Mouse (Mus musculus) neutrophil, adult 65 days (primary cell): ENCODE results near the gene Phc3. TPM values are rescaled to one million over a fixed set of nuclear protein-coding genes. Genes with fewer than 3 reads are reported as not detected.

Source experiments
- total RNA-seq: library from RNA; stranded (reverse); gene quantifications from 2 replicates; pipeline ENCODE4 v1.2.4, GENCODE M21; 2023

Gene Phc3
- total RNA-seq, result 29.3 and 35.3 TPM in 2 replicates

GRCm38 (mm10) chr3:30969104-30969581, at the start of gene Phc3:
Gene Phc3 (minus strand): TSS chr3:30969415.

GRCm38 (mm10) chr3:30995283-30995898, 26.2 kb upstream of the Phc3 start, which contains the start of gene Prkci:
Gene Prkci (plus strand): TSS chr3:30995747.

GRCm38 (mm10) chr3:30855604-30856458, 113.4 kb downstream of the Phc3 start, which contains the start of gene Gpr160:
Gene Gpr160 (plus strand): TSS chr3:30855950.

Other genes starting within 250 kb of the Phc3 start
- gene Samd7, start 223.1 kb downstream of the Phc3 start, total RNA-seq, result not detected in 2 replicates
- 57.9 and 61.0 TPM in 2 replicates for gene Sec62, start 176.5 kb downstream of the Phc3 start, total RNA-seq
- 24.9 and 25.3 TPM in 2 replicates for gene Gpr160, start 113.5 kb downstream of the Phc3 start, total RNA-seq
- gene Prkci, start 26.3 kb upstream of the Phc3 start, total RNA-seq, result 11.2 and 14.1 TPM in 2 replicates
- gene Skil, start 125.6 kb upstream of the Phc3 start, total RNA-seq, result 79.5 and 108 TPM in 2 replicates
- gene Cldn11, start 180.5 kb upstream of the Phc3 start, total RNA-seq, result not detected in 2 replicates